Mouse (Mus musculus) liver, adult 2 months (tissue): ENCODE measurements at regions not wholly inside any gene's neighbourhood (a gene's known extent, or its start where the extent isn't known, plus 50 kb on each side); places are given as distances from the start of the nearest gene placed in this dataset.

Source experiments
- CTCF ChIP-seq: fragments of 200-500 bp; IDR thresholded peaks from 2 replicates; pipeline ENCODE4 v1.5.1; 2011; ENCODE audit warnings: low read depth, low read length, control low read depth
- POLR2A ChIP-seq: fragments of 200-500 bp; IDR thresholded peaks from 2 replicates; pipeline ENCODE4 v1.6.1; 2011; ENCODE audit warnings: low read length, control low read depth; ENCODE audit not compliant: insufficient read depth; ENCODE audit errors: extremely low read depth

DNA sequence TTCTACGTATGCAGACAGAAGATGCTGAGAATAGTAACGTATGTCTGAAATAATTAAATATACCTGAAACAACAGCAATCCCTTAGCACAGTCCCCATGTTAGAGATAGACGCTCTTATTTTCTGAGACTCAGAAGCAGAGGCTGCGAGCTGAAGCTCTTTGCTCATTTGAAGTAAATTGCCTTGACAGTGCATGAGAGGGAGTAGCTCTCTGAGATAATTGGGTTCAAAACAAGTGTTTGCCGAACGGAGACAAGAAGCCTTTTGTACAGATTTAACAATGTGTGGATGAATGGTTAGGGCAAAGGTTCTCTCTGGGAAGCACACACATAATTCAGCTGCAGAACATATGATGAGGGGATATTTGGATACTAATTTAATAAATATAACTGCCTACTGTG is 289.1 kb upstream of the Nbea start:
- TF ChIP-seq CTCF (no peak), POLR2A (no peak)
